Mouse (Mus musculus): ENCODE data around the gene Efs.

The Efs gene

DNA sequence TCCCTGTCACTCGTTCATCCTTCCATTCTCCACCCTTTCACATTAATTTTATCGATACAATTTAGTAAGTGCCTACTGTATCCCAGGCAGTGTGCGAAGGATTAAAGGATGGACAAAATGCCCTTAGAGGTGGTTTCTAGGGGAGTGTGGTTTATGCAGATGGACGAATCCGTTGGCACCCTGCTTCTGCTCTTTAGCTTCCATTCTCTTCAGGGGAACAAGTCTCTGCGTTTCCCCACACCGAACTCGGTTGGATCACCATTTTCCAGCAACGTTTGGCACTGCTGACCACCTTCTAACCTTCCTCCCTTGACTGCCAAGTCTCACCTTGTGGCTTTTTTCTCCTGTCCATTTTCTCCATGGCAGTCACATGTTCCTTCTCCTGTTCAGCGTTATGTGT is 12.6 kb downstream of the Efs start:
- no peak for DNase-seq

GRCm38 (mm10) chr14:54912886-54913285 is 13.0 kb downstream of the Efs start, which contains the start of gene Slc22a17:
Gene Slc22a17 (minus strand): TSS chr14:54913132.
- peak; percentile 82 for DNase-seq

GRCm38 (mm10) chr14:54912109-54912850 is 13.6 kb downstream of the Efs start:
- peak; percentile 24 for DNase-seq

DNA sequence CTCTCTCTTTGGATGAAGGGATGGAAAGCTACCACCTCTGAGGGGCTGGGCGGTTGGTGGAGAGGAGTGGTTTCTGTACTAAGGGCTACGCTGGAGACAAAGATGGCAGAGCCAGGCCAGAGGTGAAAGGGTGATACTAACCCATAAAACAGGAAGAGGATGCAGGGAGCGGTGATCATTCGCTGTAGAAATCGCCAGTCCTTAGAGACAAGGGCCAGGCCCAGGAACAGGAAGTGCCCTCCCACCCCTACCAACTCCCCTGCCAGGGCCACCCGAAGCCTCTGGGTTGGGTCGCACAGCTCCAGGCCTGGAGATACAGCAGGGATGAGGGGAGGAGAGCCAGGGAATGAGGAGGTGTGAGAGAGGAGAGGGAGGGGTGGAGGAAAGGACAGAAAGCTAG is 17.2 kb downstream of the Efs start:
- no peak for DNase-seq

GRCm38 (mm10) chr14:54903641-54904040 is 22.3 kb downstream of the Efs start:
- DNase-seq, result no peak

DNA sequence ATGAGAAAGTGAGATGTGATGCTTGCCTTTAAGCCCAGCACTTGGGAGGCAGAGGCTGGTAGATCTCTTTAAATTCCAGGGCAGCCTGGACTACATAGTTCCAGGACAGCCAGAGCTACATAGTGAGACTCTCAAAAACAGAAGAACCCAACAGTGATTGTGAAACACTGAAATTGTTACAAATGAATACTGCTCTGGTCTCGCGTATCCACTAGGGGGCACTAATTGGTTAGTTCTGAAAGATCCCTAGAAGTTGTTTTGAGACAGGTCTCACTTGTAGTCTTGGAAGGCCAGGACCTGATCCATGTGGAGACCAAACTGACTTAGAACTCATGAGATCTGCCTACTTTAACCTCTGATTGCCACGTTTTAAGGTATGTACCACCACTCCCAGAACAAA is 25.5 kb downstream of the Efs start:
- DNase-seq, result peak; percentile 86

- no peak for DNase-seq
These were observed 28.5 kb downstream of the Efs start for GRCm38 (mm10) chr14:54897445-54897844.

GRCm38 (mm10) chr14:54894296-54895151 is 31.4 kb downstream of the Efs start:
- peak; percentile 67 for DNase-seq

DNA sequence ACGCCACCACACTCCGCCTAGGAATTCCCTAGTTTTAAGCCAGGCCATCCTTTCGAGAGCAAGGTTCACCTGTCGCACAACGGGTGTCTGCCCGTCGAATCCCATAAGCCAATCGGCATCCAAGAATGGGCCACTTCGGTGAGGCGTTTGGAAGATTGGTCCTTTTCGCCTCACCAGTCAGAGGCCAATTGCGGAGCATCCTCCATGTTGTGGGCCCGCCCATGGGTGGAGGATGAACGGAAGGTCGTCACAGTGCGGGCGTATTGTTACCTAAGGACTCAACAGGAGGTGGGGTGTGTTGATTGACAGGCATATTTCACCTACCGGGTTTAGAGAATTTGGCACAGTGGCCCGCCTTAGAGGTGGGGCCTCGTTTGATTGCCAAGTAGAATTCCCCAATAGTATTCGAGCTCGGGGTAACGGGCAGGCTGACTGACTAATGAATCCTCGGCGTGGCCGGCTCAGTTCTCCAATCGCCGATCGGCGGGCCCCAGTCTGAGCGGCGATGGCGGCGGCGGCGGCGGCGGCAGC is 32.2 kb downstream of the Efs start:
- peak; percentile 99 for DNase-seq

DNA sequence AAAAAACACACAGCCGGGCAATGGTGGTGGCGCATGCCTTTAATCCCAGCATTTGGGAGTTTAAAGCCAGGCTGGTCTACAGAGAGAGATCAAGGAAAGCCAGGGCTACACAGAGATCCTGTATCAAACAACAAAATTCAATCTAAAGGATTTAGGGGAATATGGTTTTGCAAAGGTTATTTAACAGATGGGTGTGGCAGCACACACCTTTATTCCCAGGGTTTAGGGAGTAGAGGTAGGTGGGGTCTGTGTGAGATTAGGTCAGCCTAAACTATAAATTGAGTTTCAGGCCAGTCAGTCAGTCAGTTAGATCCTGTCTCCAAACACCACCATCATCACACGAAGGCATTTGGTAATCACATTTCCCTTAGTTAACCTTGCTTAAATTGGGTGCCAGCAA is 33.7 kb downstream of the Efs start, which contains the start of gene Pabpn1:
TSS of gene Pabpn1 (plus strand) at position 301 of the 400 bp plus-strand sequence.
- DNase-seq, result no peak

DNA sequence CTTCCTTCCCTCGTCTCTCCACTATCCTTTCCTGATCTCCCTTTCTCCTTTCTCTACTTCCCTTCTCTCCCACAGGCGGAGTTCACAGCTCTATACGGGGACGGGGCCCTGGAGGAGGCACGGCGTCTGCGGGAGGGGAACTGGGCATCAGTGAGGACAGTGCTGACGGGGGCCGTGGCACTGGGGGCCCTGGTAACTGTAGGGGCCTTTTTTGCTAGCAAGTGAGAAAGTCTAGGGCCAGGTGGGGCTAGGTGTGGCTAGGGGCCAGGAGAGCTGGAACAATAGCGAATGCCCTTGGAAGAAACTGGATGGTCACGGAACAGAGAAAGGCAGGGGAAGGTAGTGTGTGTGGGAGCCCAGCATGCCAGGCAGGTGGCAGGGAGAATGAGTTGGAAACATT is 40.6 kb downstream of the Efs start:
- DNase-seq, result no peak

- DNase-seq, result no peak
These were observed 41.8 kb downstream of the Efs start for GRCm38 (mm10) chr14:54884022-54884712.

DNA sequence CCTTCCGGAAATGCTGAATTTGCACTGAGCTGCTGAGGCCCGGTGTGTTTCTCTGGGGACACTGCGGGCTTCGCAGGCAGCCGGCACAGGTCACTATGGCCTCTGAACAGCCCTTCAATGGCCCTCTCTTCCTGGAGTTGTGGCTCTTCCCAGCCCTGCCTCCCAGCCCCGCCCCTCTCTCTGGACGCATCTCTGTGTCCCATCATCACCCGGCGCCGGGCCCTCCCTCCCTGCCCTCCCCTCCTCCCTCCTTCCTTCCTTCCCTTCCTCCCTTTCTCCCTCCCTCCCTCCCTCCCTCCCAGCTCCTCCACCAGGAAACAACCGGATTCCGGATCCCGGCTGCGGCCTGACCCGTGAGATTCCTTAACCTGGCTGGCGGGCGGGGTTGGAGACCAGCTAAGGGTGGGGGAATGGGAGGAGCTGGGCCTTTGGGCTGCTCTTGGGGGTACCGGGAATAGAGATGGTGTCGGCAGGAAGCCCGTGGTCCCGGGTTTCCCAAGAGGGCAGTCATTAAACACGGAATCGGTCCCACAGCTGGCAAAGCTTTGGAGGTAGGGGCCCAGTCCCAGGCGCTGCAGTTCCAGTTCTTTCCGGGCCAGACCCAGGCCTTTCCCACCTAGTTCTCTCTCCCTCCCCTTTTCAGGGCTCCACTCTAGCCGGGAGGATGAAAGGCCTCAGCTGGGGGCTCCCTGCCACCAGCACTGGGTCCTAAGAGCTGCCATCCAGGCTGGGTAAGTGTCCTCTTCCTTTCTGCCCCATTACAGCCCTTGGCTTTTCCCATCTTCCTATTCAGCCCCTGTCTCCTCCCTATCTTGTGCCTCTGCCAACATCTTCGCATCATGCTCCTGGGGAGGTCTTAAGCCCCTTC is 42.5 kb downstream of the Efs start, which contains the start of the genes Bcl2l2 and Gm20521:
TSS of gene Bcl2l2 (plus strand) at position 224 of the 868 bp plus-strand sequence.
TSS of gene Gm20521 (plus strand) at position 288 of the 868 bp plus-strand sequence.
- DNase-seq, result peak; percentile 95

DNA sequence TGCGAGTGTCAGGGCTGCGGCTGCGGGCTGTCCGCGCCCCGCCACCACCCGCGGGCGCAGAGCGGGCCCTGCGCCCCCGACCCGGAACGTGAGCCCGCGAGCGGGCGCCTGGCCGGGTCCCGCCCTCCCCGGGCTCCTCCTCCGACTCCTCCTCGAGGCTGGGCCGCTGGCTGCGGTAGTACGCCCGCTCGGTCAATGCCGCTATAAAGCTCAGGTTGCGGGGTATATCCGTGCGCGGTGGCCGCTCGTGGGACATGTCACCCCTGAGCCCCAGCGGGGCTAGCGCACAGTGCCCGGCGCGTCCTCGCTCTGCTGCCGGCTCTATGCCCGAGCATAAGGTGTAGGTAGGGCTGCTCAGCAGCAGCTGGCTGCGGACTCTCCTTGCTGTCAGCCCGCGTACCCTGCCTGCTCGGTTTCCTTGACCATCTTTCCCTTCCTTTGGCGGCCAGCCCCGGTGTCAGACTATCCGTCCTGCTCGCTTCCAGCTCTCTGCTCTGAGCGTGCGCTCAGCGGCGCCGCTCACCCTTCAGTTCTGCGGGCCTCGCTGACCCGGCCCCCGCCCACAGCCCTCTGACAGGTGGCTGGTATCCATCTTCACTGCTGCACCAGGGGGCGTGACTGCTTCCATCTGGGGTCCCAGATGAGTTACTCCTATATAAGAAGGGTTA is 48.7 kb downstream of the Efs start, which contains the start of gene Ppp1r3e:
TSS of gene Ppp1r3e (minus strand) at position 503 of the 668 bp plus-strand sequence.
- DNase-seq, result peak; percentile 75

GRCm38 (mm10) chr14:54876539-54877047 is 49.3 kb downstream of the Efs start:
- peak; percentile 92 for DNase-seq

DNA sequence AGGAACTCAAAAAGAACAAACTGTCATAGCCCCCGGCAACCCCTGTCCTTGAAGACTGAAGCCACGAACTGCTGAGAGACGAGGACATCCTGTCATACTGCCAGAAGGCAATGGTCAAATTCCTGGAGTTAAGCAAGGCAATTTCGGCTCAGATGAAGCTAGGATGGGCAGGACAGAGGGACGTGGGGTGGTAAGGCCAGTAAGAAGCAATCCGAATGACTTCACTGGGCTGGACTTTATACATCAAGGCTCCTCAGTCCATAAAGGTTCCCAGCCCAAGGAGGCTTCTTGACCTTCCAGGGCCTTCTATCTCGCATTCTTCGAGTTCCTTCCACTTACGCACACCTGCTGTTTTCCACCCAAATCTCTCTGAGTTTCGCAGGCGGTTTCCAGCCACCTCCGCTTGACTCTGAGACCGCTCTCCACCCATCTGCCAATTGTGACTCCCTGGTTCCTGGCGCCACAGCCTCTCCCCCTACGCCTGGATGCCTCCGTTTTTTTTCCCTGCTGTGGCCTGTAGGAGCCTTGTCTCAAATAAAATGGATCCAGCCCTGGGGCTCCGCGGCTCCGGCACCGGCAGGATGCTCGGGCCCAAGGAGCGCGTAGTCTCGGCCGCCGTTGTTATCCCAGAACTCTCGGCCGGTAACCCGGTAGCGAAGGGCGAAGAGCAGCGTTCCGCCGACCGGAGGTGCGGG is 49.9 kb downstream of the Efs start:
- DNase-seq, result peak; percentile 50

DNA sequence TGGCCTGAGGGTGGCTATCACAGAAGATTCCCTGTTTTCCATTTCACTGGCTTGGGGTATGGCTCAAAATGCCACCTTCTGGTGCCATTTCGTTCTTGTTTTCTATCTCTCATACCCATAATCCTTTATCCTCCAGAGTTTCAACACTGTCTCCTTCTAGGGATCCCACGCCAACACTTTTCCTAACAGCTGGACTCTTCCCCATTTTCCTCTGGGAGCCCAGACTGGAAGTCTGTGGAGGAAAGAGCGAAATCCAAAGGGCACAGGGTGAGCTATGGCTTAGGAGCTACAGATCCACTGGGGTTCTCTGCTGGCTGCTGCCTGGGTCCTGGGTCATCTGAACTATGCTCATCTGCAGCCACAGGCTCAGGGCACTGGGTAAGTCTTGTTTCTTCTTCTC is 51.8 kb downstream of the Efs start:
- no peak for DNase-seq

- DNase-seq, result no peak
These were observed 55.1 kb downstream of the Efs start, which contains the start of gene Homez for GRCm38 (mm10) chr14:54870861-54871260. Gene Homez (minus strand): TSS chr14:54870961.

- no peak for DNase-seq
These were observed 57.9 kb downstream of the Efs start for GRCm38 (mm10) chr14:54868026-54868425.

DNA sequence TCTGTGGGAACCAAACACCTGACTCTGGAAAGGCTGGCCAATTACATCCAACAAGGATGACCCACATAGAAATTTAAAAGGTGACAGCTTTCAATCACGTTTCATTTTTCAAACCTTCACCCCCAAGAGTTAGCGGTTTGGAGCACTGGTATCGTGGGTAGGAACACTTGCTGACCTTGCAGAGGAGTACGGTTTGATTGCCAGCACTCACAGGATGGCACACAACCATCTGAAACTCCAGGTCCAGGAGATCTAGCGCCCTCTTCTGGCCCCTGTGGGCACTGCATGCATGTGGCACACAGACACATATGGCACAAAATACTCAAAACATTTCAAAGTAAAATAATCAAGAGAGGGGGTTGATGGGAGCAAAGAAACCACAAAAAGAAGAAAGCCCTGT is 59.0 kb downstream of the Efs start:
- no peak for DNase-seq
